Mouse (Mus musculus): ENCODE measurements at regions not wholly inside any gene's neighbourhood (a gene's known extent, or its start where the extent isn't known, plus 50 kb on each side); places are given as distances from the start of the nearest gene placed in this dataset.

GRCm38 (mm10) chr4:131475023-131475422 is 363.1 kb downstream of the Ptpru start:
- Histone ChIP-seq H3K9ac (no peak overlapping the region), H3K4me3 (no peak overlapping the region), H3K9me3 (no peaks in the 10 kb centered on the region), H3K27me3 (no peaks in the 10 kb centered on the region), H3K4me2 (replicated peaks) (no peak overlapping the region), H3K36me3 (no peaks in the 10 kb centered on the region), H3K4me1 (0 out of 2 replicates have a peak, but pooled peaks cover 7% of the 10 kb centered on the region), H3K27ac (no peak overlapping the region)
- WGBS: 57% methylated on average over 6 of the region's 6 CpGs
- ATAC-seq (ENCODE audit: insufficient number of reproducible peaks, insufficient read depth, low FRiP score, low TSS enrichment): no peak

DNA sequence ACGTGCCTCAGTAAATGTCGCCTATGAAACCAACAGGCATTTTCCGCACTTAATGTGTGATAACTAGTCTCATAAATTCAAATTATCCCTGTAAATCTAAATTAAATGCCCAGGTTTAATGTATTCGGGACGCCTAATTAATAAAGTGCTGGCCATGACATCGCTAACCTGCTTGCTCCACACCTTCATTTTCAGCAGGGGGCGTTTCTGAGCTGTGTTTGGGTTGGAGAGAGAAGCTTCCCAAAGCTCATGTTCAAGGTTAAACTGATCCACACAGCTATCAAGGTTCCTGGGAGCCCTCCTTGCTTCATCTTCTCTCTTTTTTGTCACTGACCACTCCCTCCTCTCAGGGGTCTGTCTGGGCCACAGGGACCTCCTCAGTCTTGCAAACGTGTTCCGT is 359.2 kb downstream of the Ptpru start:
- no peak overlapping the region for H3K9ac ChIP-seq
- ATAC-seq (ENCODE audit: insufficient number of reproducible peaks, insufficient read depth, low FRiP score, low TSS enrichment): no peak
- H3K4me1 ChIP-seq: peaks cover 31% of the 10 kb centered on the region
- H3K36me3 ChIP-seq: no peaks in the 10 kb centered on the region
- no peak overlapping the region for H3K4me2 ChIP-seq (replicated peaks)
- no peaks in the 10 kb centered on the region for H3K27me3 ChIP-seq
- H3K4me3 ChIP-seq: no peak overlapping the region
- H3K9me3 ChIP-seq: no peaks in the 10 kb centered on the region
- H3K27ac ChIP-seq: no peak overlapping the region
- WGBS: 64% methylated on average over 9 of the region's 9 CpGs

- H3K27ac ChIP-seq: peak overlapping the region; percentile 93
- no peak overlapping the region for H3K4me3 ChIP-seq
- H3K36me3 ChIP-seq: no peaks in the 10 kb centered on the region
- WGBS: 22% methylated on average over 15 of the region's 15 CpGs
- peaks cover 75% of the 10 kb centered on the region for H3K4me1 ChIP-seq
- peak overlapping the region; percentile 28; the same call in 1 of the 2 replicates for H3K4me2 ChIP-seq (replicated peaks)
- 0 out of 2 replicates have a peak, but pooled peaks have one; percentile 11 for ATAC-seq (ENCODE audit: insufficient number of reproducible peaks, insufficient read depth, low FRiP score, low TSS enrichment)
- H3K9ac ChIP-seq: no peak overlapping the region
- H3K9me3 ChIP-seq: no peaks in the 10 kb centered on the region
- H3K27me3 ChIP-seq: no peaks in the 10 kb centered on the region
These were observed 354.0 kb downstream of the Ptpru start for GRCm38 (mm10) chr4:131483958-131484605.

- Histone ChIP-seq H3K4me3 (no peak overlapping the region), H3K9me3 (no peaks in the 10 kb centered on the region), H3K9ac (0 out of 2 replicates have a peak overlapping the region, but pooled peaks have one; percentile 16), H3K27me3 (no peaks in the 10 kb centered on the region), H3K27ac (peak overlapping the region; percentile 93), H3K4me1 (peaks cover 76% of the 10 kb centered on the region), H3K36me3 (no peaks in the 10 kb centered on the region), H3K4me2 (replicated peaks) (peak overlapping the region; percentile 28; the same call in 1 of the 2 replicates)
- ATAC-seq (ENCODE audit: insufficient number of reproducible peaks, insufficient read depth, low FRiP score, low TSS enrichment): peak; percentile 81
- 18% methylated on average over 14 of the region's 14 CpGs for WGBS
These were observed 353.4 kb downstream of the Ptpru start for GRCm38 (mm10) chr4:131484607-131485111.

DNA sequence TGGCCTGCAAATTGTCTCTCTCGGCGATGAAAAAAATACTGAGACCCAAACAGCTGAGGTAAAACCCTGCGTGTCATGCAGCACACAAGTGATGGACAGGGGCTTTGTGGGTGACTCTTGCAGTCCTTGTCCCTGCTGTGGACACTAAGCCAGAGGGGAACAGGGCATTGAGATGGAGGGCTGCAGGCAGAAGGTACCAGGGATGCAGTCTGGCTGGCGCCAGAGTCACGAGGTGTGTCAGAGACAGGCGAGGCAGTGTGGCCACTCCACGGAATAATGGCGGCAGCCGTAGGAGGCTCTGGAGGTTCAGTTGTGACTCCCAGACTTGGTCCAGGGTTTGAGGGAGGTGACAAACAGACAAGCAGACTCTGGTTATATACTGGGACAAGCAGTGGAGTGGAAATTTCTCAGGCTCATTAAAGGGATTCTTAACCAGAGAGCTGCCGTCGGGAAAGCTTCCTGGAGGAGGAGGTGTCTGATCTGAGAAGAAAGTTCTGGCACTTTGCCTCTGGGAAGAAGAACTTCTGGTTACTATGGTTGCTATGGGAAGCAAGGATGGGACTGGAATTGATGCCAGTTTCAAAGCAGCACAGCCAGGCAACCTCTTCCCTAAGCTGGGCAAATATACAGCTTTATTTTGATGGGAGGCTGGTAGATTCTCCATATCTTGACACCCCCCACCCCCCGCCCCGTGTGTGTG is 352.8 kb downstream of the Ptpru start:
- Histone ChIP-seq H3K27ac (peak overlapping the region; percentile 93), H3K4me3 (no peak overlapping the region), H3K27me3 (no peaks in the 10 kb centered on the region), H3K4me2 (replicated peaks) (peak overlapping the region; percentile 28; the same call in 1 of the 2 replicates), H3K36me3 (no peaks in the 10 kb centered on the region), H3K9me3 (no peaks in the 10 kb centered on the region), H3K9ac (0 out of 2 replicates have a peak overlapping the region, but pooled peaks have one; percentile 16), H3K4me1 (peaks cover 71% of the 10 kb centered on the region)
- ATAC-seq (ENCODE audit: insufficient number of reproducible peaks, insufficient read depth, low FRiP score, low TSS enrichment): no peak
- WGBS: 42% methylated on average over 13 of the region's 13 CpGs

- H3K4me3 ChIP-seq: no peak overlapping the region
- ATAC-seq (ENCODE audit: insufficient number of reproducible peaks, insufficient read depth, low FRiP score, low TSS enrichment): no peak
- H3K9me3 ChIP-seq: no peaks in the 10 kb centered on the region
- H3K4me2 ChIP-seq (replicated peaks): no peak overlapping the region
- H3K9ac ChIP-seq: no peak overlapping the region
- no peaks in the 10 kb centered on the region for H3K27me3 ChIP-seq
- 5% methylated on average over 4 of the region's 4 CpGs for WGBS
- no peaks in the 10 kb centered on the region for H3K36me3 ChIP-seq
- H3K27ac ChIP-seq: no peak overlapping the region
- H3K4me1 ChIP-seq: peaks cover 69% of the 10 kb centered on the region
These were observed 351.3 kb downstream of the Ptpru start for GRCm38 (mm10) chr4:131486821-131487220.

GRCm38 (mm10) chr4:131488246-131488645 is 349.8 kb downstream of the Ptpru start:
- Histone ChIP-seq H3K4me1 (peaks cover 71% of the 10 kb centered on the region), H3K36me3 (no peaks in the 10 kb centered on the region), H3K4me3 (no peak overlapping the region), H3K9me3 (no peaks in the 10 kb centered on the region), H3K27ac (peak overlapping the region; percentile 50; the same call in 1 of the 2 replicates), H3K9ac (no peak overlapping the region), H3K27me3 (no peaks in the 10 kb centered on the region), H3K4me2 (replicated peaks) (no peak overlapping the region)
- WGBS: 27% methylated on average over 6 of the region's 6 CpGs
- no peak for ATAC-seq (ENCODE audit: insufficient number of reproducible peaks, insufficient read depth, low FRiP score, low TSS enrichment)

- WGBS: 41% methylated on average over 3 of the region's 3 CpGs
- Histone ChIP-seq H3K4me3 (no peak overlapping the region), H3K4me2 (replicated peaks) (no peak overlapping the region), H3K9me3 (no peaks in the 10 kb centered on the region), H3K27me3 (0 out of 2 replicates have a peak, but pooled peaks cover 3% of the 10 kb centered on the region), H3K9ac (no peak overlapping the region), H3K36me3 (no peaks in the 10 kb centered on the region), H3K4me1 (peaks cover 63% of the 10 kb centered on the region), H3K27ac (no peak overlapping the region)
- no peak for ATAC-seq (ENCODE audit: insufficient number of reproducible peaks, insufficient read depth, low FRiP score, low TSS enrichment)
These were observed 349.0 kb downstream of the Ptpru start for GRCm38 (mm10) chr4:131489056-131489455.

GRCm38 (mm10) chr4:131491960-131492359 is 346.1 kb downstream of the Ptpru start:
- H3K36me3 ChIP-seq: no peaks in the 10 kb centered on the region
- no peak overlapping the region for H3K27ac ChIP-seq
- H3K4me1 ChIP-seq: peaks cover 42% of the 10 kb centered on the region
- no peak overlapping the region for H3K4me2 ChIP-seq (replicated peaks)
- H3K9me3 ChIP-seq: no peaks in the 10 kb centered on the region
- no peak overlapping the region for H3K4me3 ChIP-seq
- no peak overlapping the region for H3K9ac ChIP-seq
- H3K27me3 ChIP-seq: 0 out of 2 replicates have a peak, but pooled peaks cover 3% of the 10 kb centered on the region
- 25% methylated on average over 4 of the region's 4 CpGs for WGBS
- no peak for ATAC-seq (ENCODE audit: insufficient number of reproducible peaks, insufficient read depth, low FRiP score, low TSS enrichment)

DNA sequence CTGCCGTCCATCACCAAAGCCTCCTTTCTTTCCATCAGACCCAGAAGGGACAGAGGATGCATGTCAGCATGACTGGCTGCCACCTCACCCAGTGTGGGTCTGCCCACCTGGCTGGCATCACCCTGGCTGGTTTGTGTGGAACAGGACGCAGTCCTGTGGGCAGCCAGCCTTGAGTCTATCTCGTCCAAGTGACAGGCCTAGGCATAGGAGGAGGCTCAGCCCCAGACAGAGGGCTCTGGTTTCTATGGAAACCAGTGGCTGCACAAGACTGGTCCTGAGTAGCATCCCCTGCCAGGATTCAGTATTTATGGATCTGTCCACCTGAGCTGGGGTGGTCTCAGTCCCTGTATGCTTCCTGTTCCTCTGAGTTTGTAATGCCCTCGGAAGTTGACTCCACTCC is 344.4 kb downstream of the Ptpru start:
- peaks cover 29% of the 10 kb centered on the region for H3K4me1 ChIP-seq
- no peak for ATAC-seq (ENCODE audit: insufficient number of reproducible peaks, insufficient read depth, low FRiP score, low TSS enrichment)
- 0 out of 2 replicates have a peak, but pooled peaks cover 3% of the 10 kb centered on the region for H3K27me3 ChIP-seq
- H3K4me3 ChIP-seq: no peak overlapping the region
- H3K36me3 ChIP-seq: no peaks in the 10 kb centered on the region
- no peaks in the 10 kb centered on the region for H3K9me3 ChIP-seq
- H3K9ac ChIP-seq: no peak overlapping the region
- WGBS: 70% methylated on average over 4 of the region's 4 CpGs
- no peak overlapping the region for H3K4me2 ChIP-seq (replicated peaks)
- H3K27ac ChIP-seq: no peak overlapping the region

GRCm38 (mm10) chr4:131496900-131497299 is 341.2 kb downstream of the Ptpru start:
- H3K9ac ChIP-seq: no peak overlapping the region
- peak overlapping the region; percentile 61; the same call in 1 of the 2 replicates for H3K27ac ChIP-seq
- H3K4me2 ChIP-seq (replicated peaks): no peak overlapping the region
- ATAC-seq (ENCODE audit: insufficient number of reproducible peaks, insufficient read depth, low FRiP score, low TSS enrichment): no peak
- WGBS: 34% methylated on average over 5 of the region's 5 CpGs
- no peaks in the 10 kb centered on the region for H3K36me3 ChIP-seq
- peaks cover 19% of the 10 kb centered on the region for H3K4me1 ChIP-seq
- H3K4me3 ChIP-seq: no peak overlapping the region
- 0 out of 2 replicates have a peak, but pooled peaks cover 3% of the 10 kb centered on the region for H3K27me3 ChIP-seq
- no peaks in the 10 kb centered on the region for H3K9me3 ChIP-seq
